Mouse (Mus musculus) limb, embryonic 11.5 days (tissue): ENCODE data around the gene Kctd2. TPM values are rescaled to one million over a fixed set of nuclear protein-coding genes. Genes with fewer than 3 reads are reported as not detected.

Experiments used
- ATAC-seq: fragments of 200-750 bp; cut with Nextera tagmentation; 2 replicates; pipeline ENCODE4 v1.8.0; 2017; ENCODE audit warnings: low read depth; ENCODE audit not compliant: insufficient number of reproducible peaks, low FRiP score, low TSS enrichment
- DNase-seq: peaks from one replicate; pipeline ENCODE4 v3.0.0-alpha.2; 2015; ENCODE audit warnings: low spot score
- H3K27ac ChIP-seq: fragments of 300-500 bp; sonication (generic); replicated peaks from 2 replicates; pipeline ENCODE4 v1.5.1; 2014; ENCODE audit warnings: low read depth, mild to moderate bottlenecking, low read length
- H3K27me3 ChIP-seq: fragments of 300-500 bp; sonication (generic); 2 replicates; pipeline ENCODE4 v1.6.1; 2014; ENCODE audit warnings: mild to moderate bottlenecking, low read length, mixed read lengths; ENCODE audit not compliant: control insufficient read depth, insufficient read depth
- H3K36me3 ChIP-seq: fragments of 300-500 bp; sonication (generic); 2 replicates; pipeline ENCODE4 v1.6.1; 2014; ENCODE audit warnings: mild to moderate bottlenecking, low read length, moderate library complexity, mixed read lengths; ENCODE audit not compliant: control insufficient read depth, insufficient read depth
- H3K4me1 ChIP-seq: fragments of 300-500 bp; sonication (generic); 2 replicates; pipeline ENCODE4 v1.6.1; 2014; ENCODE audit warnings: low read length, mixed read lengths; ENCODE audit not compliant: control insufficient read depth, insufficient read depth
- H3K4me2 ChIP-seq: fragments of 300-500 bp; sonication (generic); 2 replicates; pipeline ENCODE4 v1.6.1; 2014; ENCODE audit warnings: low read depth, mild to moderate bottlenecking, moderate library complexity; ENCODE audit not compliant: severe bottlenecking
- H3K4me3 ChIP-seq: fragments of 300-500 bp; sonication (generic); 2 replicates; pipeline ENCODE4 v1.5.1; 2014; ENCODE audit warnings: low read depth, low read length
- H3K9ac ChIP-seq: fragments of 300-500 bp; sonication (generic); 2 replicates; pipeline ENCODE4 v1.6.1; 2014; ENCODE audit warnings: mild to moderate bottlenecking, low read length
- H3K9me3 ChIP-seq: fragments of 300-500 bp; sonication (generic); 2 replicates; pipeline ENCODE4 v1.6.1; 2016; ENCODE audit warnings: low read length; ENCODE audit not compliant: control insufficient read depth
- WGBS: fragments of 180-500 bp; shearing (Covaris S2); extraction: QIAGEN DNeasy Blood & Tissue Kit; methylation state at CpG from one replicate; pipeline ENCODE4 v1.1.7; 2014; 5-methylcytosine and 5-hydroxymethylcytosine counted together
- polyA plus RNA-seq: library from polyadenylated mRNA; unstranded; fragments of >200 nt; fragmentation: Nextera tagmentation; extraction: Ambion mirVana; gene quantifications from 2 replicates; pipeline ENCODE4 v1.2.1, GENCODE M21; 2014

The Kctd2 gene
- polyA plus RNA-seq, 1 experiment from 2014 or later: 17.6 TPM

- Histone ChIP-seq H3K27me3 (no peaks in the 10 kb centered on the region), H3K9ac (no peak within 1 kb of the TSS), H3K4me3 (no peak within 1 kb of the TSS), H3K4me2 (0 out of 2 replicates have a peak within 1 kb of the TSS, but pooled peaks have one; percentile 10), H3K9me3 (no peaks in the 10 kb centered on the region), H3K36me3 (no peaks in the 10 kb centered on the region), H3K27ac (no peak within 1 kb of the TSS), H3K4me1 (peaks cover 8% of the 10 kb centered on the region)
- WGBS: 96% methylated on average over 9 of the region's 9 CpGs
- ATAC-seq (no peak), DNase-seq (no peak)
Observed at GRCm38 (mm10) chr11:115439906-115440595, 20.1 kb downstream of the Kctd2 start, which contains the start of gene Trim80. Gene Trim80 (plus strand): TSS chr11:115440545.

GRCm38 (mm10) chr11:115441417-115441816 lies 21.5 kb downstream of the Kctd2 start:
- 39% methylated on average over 15 of the region's 15 CpGs for WGBS
- Histone ChIP-seq H3K4me3 (no peak overlapping the region), H3K9me3 (no peaks in the 10 kb centered on the region), H3K4me2 (0 out of 2 replicates have a peak overlapping the region, but pooled peaks have one; percentile 10), H3K27me3 (no peaks in the 10 kb centered on the region), H3K9ac (no peak overlapping the region), H3K27ac (no peak overlapping the region), H3K4me1 (peaks cover under 1% of the 10 kb centered on the region), H3K36me3 (no peaks in the 10 kb centered on the region)
- ATAC-seq (no peak), DNase-seq (peak; percentile 37)

GRCm38 (mm10) chr11:115446906-115447305 lies 27.0 kb downstream of the Kctd2 start:
- H3K4me1 ChIP-seq: 0 out of 2 replicates have a peak, but pooled peaks cover 2% of the 10 kb centered on the region
- no peak overlapping the region for H3K4me3 ChIP-seq
- H3K4me2 ChIP-seq: no peak overlapping the region
- ATAC-seq (no peak), DNase-seq (no peak)
- 75% methylated on average over 3 of the region's 3 CpGs for WGBS
- H3K9ac ChIP-seq: no peak overlapping the region
- H3K9me3 ChIP-seq: no peaks in the 10 kb centered on the region
- no peaks in the 10 kb centered on the region for H3K36me3 ChIP-seq
- H3K27ac ChIP-seq: no peak overlapping the region
- H3K27me3 ChIP-seq: no peaks in the 10 kb centered on the region

- Histone ChIP-seq H3K9ac (no peak overlapping the region), H3K4me2 (no peak overlapping the region), H3K9me3 (no peaks in the 10 kb centered on the region), H3K4me3 (no peak overlapping the region), H3K36me3 (no peaks in the 10 kb centered on the region), H3K4me1 (0 out of 2 replicates have a peak, but pooled peaks cover 2% of the 10 kb centered on the region), H3K27me3 (no peaks in the 10 kb centered on the region), H3K27ac (no peak overlapping the region)
- ATAC-seq (no peak), DNase-seq (no peak)
- WGBS: 88% methylated on average over 11 of the region's 11 CpGs
Observed at GRCm38 (mm10) chr11:115447321-115447885, 27.5 kb downstream of the Kctd2 start.

GRCm38 (mm10) chr11:115448075-115448474 lies 28.1 kb downstream of the Kctd2 start:
- Histone ChIP-seq H3K27ac (no peak overlapping the region), H3K9ac (no peak overlapping the region), H3K4me2 (no peak overlapping the region), H3K4me1 (0 out of 2 replicates have a peak, but pooled peaks cover 2% of the 10 kb centered on the region), H3K9me3 (no peaks in the 10 kb centered on the region), H3K36me3 (no peaks in the 10 kb centered on the region), H3K27me3 (no peaks in the 10 kb centered on the region), H3K4me3 (no peak overlapping the region)
- WGBS: 85% methylated on average over 16 of the region's 16 CpGs
- ATAC-seq (no peak), DNase-seq (no peak)

GRCm38 (mm10) chr11:115448998-115449397 lies 29.1 kb downstream of the Kctd2 start:
- WGBS: 35% methylated on average over 7 of the region's 7 CpGs
- H3K27ac ChIP-seq: no peak overlapping the region

GRCm38 (mm10) chr11:115450176-115450575 lies 30.2 kb downstream of the Kctd2 start:
- DNase-seq (no peak), ATAC-seq (no peak)
- Histone ChIP-seq H3K27me3 (no peaks in the 10 kb centered on the region), H3K27ac (no peak overlapping the region), H3K9ac (no peak overlapping the region), H3K4me2 (no peak overlapping the region), H3K4me3 (no peak overlapping the region), H3K9me3 (no peaks in the 10 kb centered on the region), H3K36me3 (no peaks in the 10 kb centered on the region), H3K4me1 (0 out of 2 replicates have a peak, but pooled peaks cover 2% of the 10 kb centered on the region)
- 91% methylated on average over 7 of the region's 7 CpGs for WGBS

More at GRCm38 (mm10) chr11:115448998-115449397, 29.1 kb downstream of the Kctd2 start:
- Histone ChIP-seq H3K4me2 (no peak overlapping the region), H3K27me3 (no peaks in the 10 kb centered on the region), H3K36me3 (no peaks in the 10 kb centered on the region), H3K4me3 (no peak overlapping the region), H3K4me1 (0 out of 2 replicates have a peak, but pooled peaks cover 2% of the 10 kb centered on the region), H3K9me3 (no peaks in the 10 kb centered on the region), H3K9ac (no peak overlapping the region)
- DNase-seq: no peak
- ATAC-seq: no peak

GRCm38 (mm10) chr11:115451781-115452241 lies 31.9 kb downstream of the Kctd2 start:
- no peak for DNase-seq
- no peak overlapping the region for H3K27ac ChIP-seq
- H3K9me3 ChIP-seq: no peaks in the 10 kb centered on the region
- 0 out of 2 replicates have a peak, but pooled peaks cover 2% of the 10 kb centered on the region for H3K4me1 ChIP-seq
- H3K9ac ChIP-seq: no peak overlapping the region
- H3K27me3 ChIP-seq: no peaks in the 10 kb centered on the region
- no peak overlapping the region for H3K4me3 ChIP-seq
- 78% methylated on average over 8 of the region's 8 CpGs for WGBS
- H3K4me2 ChIP-seq: no peak overlapping the region
- no peaks in the 10 kb centered on the region for H3K36me3 ChIP-seq
- no peak for ATAC-seq
